Mouse (Mus musculus): Measurements from ENCODE around the gene Comt. TPM values are rescaled to one million over a fixed set of nuclear protein-coding genes. Genes with fewer than 3 reads are reported as not detected.
A peak's percentile ranks its signal among the peaks of the same experiment; 100 is the strongest.

The Comt gene
- 40.1 and 41.0 TPM in 2 replicates for total RNA-seq (2012; rRNA removed)

DNA sequence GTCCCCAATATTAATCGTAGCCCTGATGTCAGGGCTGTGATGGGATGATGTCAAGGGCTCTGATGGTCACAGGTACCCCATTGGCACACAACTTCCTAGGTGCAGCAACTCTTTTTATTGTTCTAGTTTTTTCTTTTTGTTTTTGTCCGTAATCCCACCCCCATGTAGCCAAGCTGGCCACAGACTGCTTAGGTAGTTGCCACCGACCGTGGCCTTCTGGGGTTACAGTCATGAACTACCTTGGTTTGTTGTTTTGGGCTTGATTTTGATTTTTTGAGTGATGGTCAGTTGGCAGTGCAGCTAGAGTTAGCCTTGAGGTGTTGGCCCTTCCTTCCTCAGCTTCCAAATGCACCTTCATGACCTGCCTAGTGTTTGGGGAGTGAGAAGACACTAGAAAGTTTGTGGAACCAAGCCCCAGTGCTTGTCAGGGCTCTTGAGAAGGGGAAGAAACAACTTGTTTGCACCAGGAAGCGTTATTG, at the start of gene Comt:
Comt (minus strand) TSS at position 51 of the 479 bp plus-strand sequence.
- no peaks in the 10 kb centered on the region for H3K36me3 ChIP-seq (ENCODE audit: control insufficient read depth, insufficient read depth, low read length, poor library complexity, severe bottlenecking)
- no peak for DNase-seq (ENCODE audit: low read depth, low spot score)
- H3K27ac ChIP-seq (ENCODE audit: insufficient read depth, low read depth, low read length, poor library complexity, severe bottlenecking), result no peak within 1 kb of the TSS
- peak within 1 kb of the TSS; percentile 88 for H3K9ac ChIP-seq (ENCODE audit: insufficient read depth, low read depth, low read length, poor library complexity, severe bottlenecking)
- peaks cover 0 to 9% of the 10 kb centered on the region in 2 experiments; a peak in 2 of 4 replicates for H3K4me1 ChIP-seq (ENCODE audit: control insufficient read depth in 2 of 2, insufficient read depth in 2 of 2, low read length in 2 of 2, poor library complexity in 1 of 2)
- no peaks in the 10 kb centered on the region for H3K9me3 ChIP-seq (ENCODE audit: control insufficient read depth, insufficient read depth, low read depth, low read length)
- in situ Hi-C loops (cut with MboI; ENCODE audit: low sequenced_read_pairs in 2 of 2, unreplicated experiment in 2 of 2), result no loop called here
- peak within 1 kb of the TSS; percentile 69 to 89 for H3K4me3 ChIP-seq (ENCODE audit: insufficient read depth in 1 of 2, low read depth in 1 of 2, low read length in 2 of 2, poor library complexity in 1 of 2, severe bottlenecking in 1 of 2)
- TF ChIP-seq CHD2 (IDR thresholded peaks at IDR 0.05; ENCODE audit: low read depth, low read length) (no peak), ZC3H11A (IDR thresholded peaks at IDR 0.05; ENCODE audit: borderline replicate concordance, low read depth, low read length) (no peak), MAFK (IDR thresholded peaks at IDR 0.05; ENCODE audit: insufficient read depth, low read depth, low read length) (no peak), ZNF384 (IDR thresholded peaks at IDR 0.05; ENCODE audit: low read depth, low read length) (no peak), HCFC1 (IDR thresholded peaks at IDR 0.05; ENCODE audit: borderline replicate concordance, insufficient read depth, low read length) (no peak)

DNA sequence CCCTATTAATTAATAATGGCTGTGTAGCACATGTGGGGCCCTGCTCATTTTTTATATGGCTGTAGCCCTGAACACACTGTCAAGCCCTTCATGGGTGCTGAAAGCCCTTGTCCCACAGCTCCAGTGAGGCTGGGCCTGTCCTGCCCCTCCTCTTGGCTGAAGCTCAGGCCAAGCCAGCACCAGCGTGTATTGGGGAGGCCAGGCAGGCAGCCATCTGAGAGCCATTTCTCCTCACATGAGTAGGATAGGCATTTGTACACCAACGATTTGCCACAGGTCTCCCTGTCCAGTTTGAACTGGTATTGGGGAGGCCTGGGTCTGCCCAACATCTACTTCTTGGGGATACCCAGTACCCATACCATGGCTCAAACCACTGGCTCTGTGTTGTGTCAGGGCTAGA, 47.4 kb upstream of the Comt start:
- DNase-seq (ENCODE audit: low read depth, low spot score), result no peak
- H3K4me1 ChIP-seq (ENCODE audit: control insufficient read depth in 2 of 2, insufficient read depth in 2 of 2, low read length in 2 of 2, poor library complexity in 1 of 2), result peaks cover 1 to 13% of the 10 kb centered on the region in 2 experiments
- TF ChIP-seq HCFC1 (IDR thresholded peaks at IDR 0.05; ENCODE audit: borderline replicate concordance, insufficient read depth, low read length), result no peak
- TF ChIP-seq MAFK (IDR thresholded peaks at IDR 0.05; ENCODE audit: insufficient read depth, low read depth, low read length), result no peak
- no peak for TF ChIP-seq ZC3H11A (IDR thresholded peaks at IDR 0.05; ENCODE audit: borderline replicate concordance, low read depth, low read length)
- no peak for TF ChIP-seq ZNF384 (IDR thresholded peaks at IDR 0.05; ENCODE audit: low read depth, low read length)
- TF ChIP-seq CHD2 (IDR thresholded peaks at IDR 0.05; ENCODE audit: low read depth, low read length), result no peak
- no peak overlapping the region for H3K27ac ChIP-seq (ENCODE audit: insufficient read depth, low read depth, low read length, poor library complexity, severe bottlenecking)
- H3K9ac ChIP-seq (ENCODE audit: insufficient read depth, low read depth, low read length, poor library complexity, severe bottlenecking), result no peak overlapping the region
- H3K4me3 ChIP-seq (ENCODE audit: insufficient read depth in 1 of 2, low read depth in 1 of 2, low read length in 2 of 2, poor library complexity in 1 of 2, severe bottlenecking in 1 of 2), result no peak overlapping the region
- in situ Hi-C loops (cut with MboI; ENCODE audit: low sequenced_read_pairs in 2 of 2, unreplicated experiment in 2 of 2), result no loop called here
- H3K9me3 ChIP-seq (ENCODE audit: control insufficient read depth, insufficient read depth, low read depth, low read length), result no peaks in the 10 kb centered on the region
- no peaks in the 10 kb centered on the region; the same call in 1 of the 2 replicates for H3K36me3 ChIP-seq (ENCODE audit: control insufficient read depth, insufficient read depth, low read length, poor library complexity, severe bottlenecking)

DNA sequence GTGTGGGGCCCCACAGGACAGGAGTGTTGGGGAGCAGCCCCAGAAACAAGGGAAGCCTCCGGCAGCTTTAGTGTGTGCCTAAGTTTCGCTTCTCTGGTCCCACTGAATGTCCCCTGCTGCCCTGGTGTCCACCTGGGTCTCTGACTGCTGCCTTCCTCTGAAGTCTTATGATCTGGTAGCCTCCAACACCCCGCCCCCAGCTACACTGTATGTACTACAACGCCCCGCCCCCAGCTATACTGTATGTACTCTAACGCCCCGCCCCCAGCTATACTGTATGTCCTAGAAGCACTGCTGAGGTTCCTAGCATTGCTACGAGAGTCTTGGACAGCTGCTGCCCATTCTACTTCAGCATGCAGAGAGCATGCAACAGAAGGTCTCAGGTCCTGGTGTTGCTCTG, 46.3 kb upstream of the Comt start:
- H3K27ac ChIP-seq (ENCODE audit: insufficient read depth, low read depth, low read length, poor library complexity, severe bottlenecking), result no peak overlapping the region

DNA sequence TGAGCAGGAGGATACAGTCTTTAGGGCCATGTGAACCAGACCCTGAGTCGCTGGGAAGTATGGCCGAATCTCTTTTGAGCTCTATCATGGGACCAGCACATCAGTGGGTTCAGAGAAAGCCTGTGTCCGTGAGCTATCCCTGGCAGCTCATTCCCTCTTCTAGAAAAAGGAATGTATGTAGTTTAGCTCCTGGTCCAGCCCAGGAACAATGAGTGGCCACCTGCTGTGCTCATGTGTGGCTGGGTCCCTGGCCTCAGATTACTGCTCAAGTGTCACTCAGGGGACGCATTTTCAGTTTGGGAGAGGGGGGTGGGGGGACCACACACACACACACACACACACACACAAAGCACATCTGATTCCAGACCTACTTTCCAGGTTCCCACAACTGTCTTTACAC, 45.8 kb upstream of the Comt start:
- Histone ChIP-seq H3K4me1 (ENCODE audit: control insufficient read depth in 2 of 2, insufficient read depth in 2 of 2, low read length in 2 of 2, poor library complexity in 1 of 2) (peaks cover 0 to 12% of the 10 kb centered on the region in 2 experiments; a peak in 2 of 4 replicates), H3K9ac (ENCODE audit: insufficient read depth, low read depth, low read length, poor library complexity, severe bottlenecking) (no peak overlapping the region), H3K9me3 (ENCODE audit: control insufficient read depth, insufficient read depth, low read depth, low read length) (no peaks in the 10 kb centered on the region), H3K36me3 (ENCODE audit: control insufficient read depth, insufficient read depth, low read length, poor library complexity, severe bottlenecking) (no peaks in the 10 kb centered on the region), H3K4me3 (ENCODE audit: insufficient read depth in 1 of 2, low read depth in 1 of 2, low read length in 2 of 2, poor library complexity in 1 of 2, severe bottlenecking in 1 of 2) (no peak overlapping the region), H3K27ac (ENCODE audit: insufficient read depth, low read depth, low read length, poor library complexity, severe bottlenecking) (no peak overlapping the region)
- DNase-seq (ENCODE audit: low read depth, low spot score), result no peak
- in situ Hi-C loops (cut with MboI; ENCODE audit: low sequenced_read_pairs in 2 of 2, unreplicated experiment in 2 of 2), result no loop called here
- no peak for TF ChIP-seq CHD2 (IDR thresholded peaks at IDR 0.05; ENCODE audit: low read depth, low read length)
- TF ChIP-seq ZNF384 (IDR thresholded peaks at IDR 0.05; ENCODE audit: low read depth, low read length), result no peak
- TF ChIP-seq ZC3H11A (IDR thresholded peaks at IDR 0.05; ENCODE audit: borderline replicate concordance, low read depth, low read length), result no peak
- no peak for TF ChIP-seq HCFC1 (IDR thresholded peaks at IDR 0.05; ENCODE audit: borderline replicate concordance, insufficient read depth, low read length)
- no peak for TF ChIP-seq MAFK (IDR thresholded peaks at IDR 0.05; ENCODE audit: insufficient read depth, low read depth, low read length)

More for the DNA sequence above, 46.3 kb upstream of the Comt start:
- peaks cover 0 to 12% of the 10 kb centered on the region in 2 experiments; a peak in 2 of 4 replicates for H3K4me1 ChIP-seq (ENCODE audit: control insufficient read depth in 2 of 2, insufficient read depth in 2 of 2, low read length in 2 of 2, poor library complexity in 1 of 2)
- H3K36me3 ChIP-seq (ENCODE audit: control insufficient read depth, insufficient read depth, low read length, poor library complexity, severe bottlenecking), result no peaks in the 10 kb centered on the region; the same call in 1 of the 2 replicates
- H3K9ac ChIP-seq (ENCODE audit: insufficient read depth, low read depth, low read length, poor library complexity, severe bottlenecking), result no peak overlapping the region
- in situ Hi-C loops (cut with MboI; ENCODE audit: low sequenced_read_pairs in 2 of 2, unreplicated experiment in 2 of 2), result no loop called here
- TF ChIP-seq MAFK (IDR thresholded peaks at IDR 0.05; ENCODE audit: insufficient read depth, low read depth, low read length) (no peak), CHD2 (IDR thresholded peaks at IDR 0.05; ENCODE audit: low read depth, low read length) (no peak), ZC3H11A (IDR thresholded peaks at IDR 0.05; ENCODE audit: borderline replicate concordance, low read depth, low read length) (no peak), HCFC1 (IDR thresholded peaks at IDR 0.05; ENCODE audit: borderline replicate concordance, insufficient read depth, low read length) (no peak), ZNF384 (IDR thresholded peaks at IDR 0.05; ENCODE audit: low read depth, low read length) (no peak)
- no peaks in the 10 kb centered on the region for H3K9me3 ChIP-seq (ENCODE audit: control insufficient read depth, insufficient read depth, low read depth, low read length)
- no peak overlapping the region for H3K4me3 ChIP-seq (ENCODE audit: insufficient read depth in 1 of 2, low read depth in 1 of 2, low read length in 2 of 2, poor library complexity in 1 of 2, severe bottlenecking in 1 of 2)
- no peak for DNase-seq (ENCODE audit: low read depth, low spot score)
